Mouse (Mus musculus) hindbrain, embryonic 13.5 days (tissue): Measurements from ENCODE around the gene Tnik. TPM values are rescaled to one million over a fixed set of nuclear protein-coding genes. Genes with fewer than 3 reads are reported as not detected.

Experiments used
- ATAC-seq: fragments of 200-750 bp; cut with Nextera tagmentation; 2 replicates; pipeline ENCODE4 v1.8.0; 2017; ENCODE audit warnings: moderate TSS enrichment; ENCODE audit not compliant: low FRiP score
- H3K27ac ChIP-seq: fragments of 300-500 bp; sonication (generic); 2 replicates; pipeline ENCODE4 v1.5.1; 2015; ENCODE audit warnings: inconsistent platforms, mild to moderate bottlenecking, moderate library complexity
- H3K27me3 ChIP-seq: fragments of 300-500 bp; sonication (generic); 2 replicates; pipeline ENCODE4 v1.6.1; 2015; ENCODE audit warnings: mild to moderate bottlenecking, inconsistent platforms
- H3K36me3 ChIP-seq: fragments of 300-500 bp; sonication (generic); 2 replicates; pipeline ENCODE4 v1.6.1; 2015; ENCODE audit warnings: mild to moderate bottlenecking, inconsistent platforms
- H3K4me1 ChIP-seq: fragments of 300-500 bp; sonication (generic); replicated peaks from 2 replicates; pipeline ENCODE4 v1.6.1; 2015; ENCODE audit warnings: inconsistent platforms
- H3K4me2 ChIP-seq: fragments of 300-500 bp; sonication (generic); 2 replicates; pipeline ENCODE4 v1.6.1; 2015; ENCODE audit warnings: inconsistent platforms, mild to moderate bottlenecking, moderate library complexity
- H3K4me3 ChIP-seq: fragments of 300-500 bp; sonication (generic); 2 replicates; pipeline ENCODE4 v1.5.1; 2015; ENCODE audit warnings: mild to moderate bottlenecking, inconsistent platforms
- H3K9ac ChIP-seq: fragments of 300-500 bp; sonication (generic); 2 replicates; pipeline ENCODE4 v1.6.1; 2015; ENCODE audit warnings: mild to moderate bottlenecking, inconsistent platforms
- H3K9me3 ChIP-seq: fragments of 300-500 bp; sonication (generic); 2 replicates; pipeline ENCODE4 v1.6.1; 2016; ENCODE audit warnings: inconsistent platforms
- WGBS: fragments of 180-500 bp; shearing (Covaris S2); methylation state at CpG from one replicate; pipeline ENCODE4 v1.1.7; 2015; 5-methylcytosine and 5-hydroxymethylcytosine counted together
- polyA plus RNA-seq: library from polyadenylated mRNA; unstranded; fragments of >200 nt; fragmentation: Nextera tagmentation; extraction: Ambion mirVana; gene quantifications from 2 replicates; pipeline ENCODE4 v1.2.1, GENCODE M21; 2015

Gene Tnik
- polyA plus RNA-seq, 1 experiment from 2014 or later, result 73.6 TPM

DNA sequence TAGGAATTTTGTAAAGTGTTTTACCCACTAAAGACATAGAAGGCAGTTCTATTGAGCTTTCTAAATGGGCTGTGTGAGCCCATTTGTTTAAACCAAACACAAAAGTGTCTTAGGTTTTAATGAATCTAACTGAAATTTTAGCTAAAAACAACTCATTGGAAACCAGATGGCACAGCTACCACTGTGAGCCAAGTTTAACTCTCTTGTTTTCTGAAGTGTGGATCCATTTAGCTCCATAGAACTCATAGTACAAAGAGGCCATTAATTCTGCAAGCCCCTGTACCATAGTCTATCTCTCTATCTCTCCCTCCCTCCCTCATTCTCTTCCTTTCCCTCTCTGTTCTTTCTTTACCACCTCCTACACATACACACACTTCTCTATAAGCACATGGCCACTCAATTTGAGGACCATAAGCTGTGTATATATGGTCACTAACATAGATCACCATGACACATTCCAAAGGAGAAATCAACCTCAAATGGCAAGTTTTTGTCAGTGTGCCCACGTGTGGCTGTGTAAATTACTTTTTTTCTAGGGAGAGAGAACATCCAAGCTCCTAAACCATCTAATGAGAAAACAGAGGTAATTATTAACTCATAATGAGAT is 204.2 kb downstream of the Tnik start:
- no peaks in the 10 kb centered on the region for H3K36me3 ChIP-seq
- no peak overlapping the region for H3K4me2 ChIP-seq
- H3K9ac ChIP-seq, result no peak overlapping the region
- H3K4me1 ChIP-seq, result no peaks in the 10 kb centered on the region; the same call in 1 of the 2 replicates
- 55% methylated on average over 1 of the region's 1 CpGs for WGBS
- no peak overlapping the region for H3K4me3 ChIP-seq
- H3K27ac ChIP-seq, result no peak overlapping the region
- no peaks in the 10 kb centered on the region for H3K27me3 ChIP-seq
- no peaks in the 10 kb centered on the region for H3K9me3 ChIP-seq
- ATAC-seq, result no peak

DNA sequence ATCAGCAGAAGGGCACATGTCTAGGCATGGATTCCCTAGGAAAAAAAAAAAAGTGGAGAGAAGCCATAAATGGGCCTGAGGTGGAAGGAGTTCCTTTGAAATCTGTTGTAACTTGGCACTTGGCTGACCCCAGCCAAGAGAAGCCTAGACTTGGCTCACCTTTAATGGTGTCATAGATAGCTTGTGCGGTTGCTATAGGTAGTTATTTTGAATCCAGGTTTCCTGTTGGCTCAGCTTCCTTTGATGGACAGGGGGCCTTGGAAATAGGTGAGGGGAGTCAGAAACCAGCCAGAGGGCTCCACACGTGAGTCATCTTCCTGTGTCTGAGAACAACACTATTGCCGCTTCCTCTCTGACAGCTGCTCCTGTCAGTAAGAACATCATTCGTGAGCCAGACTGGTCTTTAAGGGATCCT is 204.9 kb downstream of the Tnik start:
- no peaks in the 10 kb centered on the region for H3K27me3 ChIP-seq
- H3K9me3 ChIP-seq, result no peaks in the 10 kb centered on the region
- 79% methylated on average over 4 of the region's 4 CpGs for whole genome bisulfite sequencing
- no peaks in the 10 kb centered on the region; the same call in 1 of the 2 replicates for H3K4me1 ChIP-seq
- no peaks in the 10 kb centered on the region for H3K36me3 ChIP-seq
- no peak overlapping the region for H3K9ac ChIP-seq
- H3K27ac ChIP-seq, result no peak overlapping the region
- no peak overlapping the region for H3K4me3 ChIP-seq
- H3K4me2 ChIP-seq, result no peak overlapping the region
- no peak for ATAC-seq

DNA sequence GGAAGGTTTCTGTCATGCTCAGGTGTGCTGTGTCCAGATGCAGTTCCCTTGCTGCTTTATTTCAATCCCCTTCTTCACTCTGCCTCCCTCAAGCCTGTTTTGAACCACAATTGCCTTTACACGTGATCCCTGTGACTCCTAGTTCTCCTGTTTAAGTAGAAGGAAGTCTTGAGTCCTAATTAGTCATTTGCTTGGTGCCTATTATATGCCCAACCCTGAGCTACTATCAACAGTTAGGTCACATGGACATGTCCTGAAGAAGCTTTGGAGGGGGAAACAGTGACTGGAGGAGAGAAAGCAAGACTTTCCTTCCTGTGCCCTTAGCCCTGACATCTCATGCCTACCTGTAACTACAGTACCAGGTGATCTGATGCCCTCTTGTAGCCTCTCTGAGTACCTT is 210.4 kb downstream of the Tnik start:
- H3K9ac ChIP-seq, result no peak overlapping the region
- no peaks in the 10 kb centered on the region for H3K36me3 ChIP-seq
- H3K4me2 ChIP-seq, result no peak overlapping the region
- ATAC-seq, result no peak
- H3K27me3 ChIP-seq, result no peaks in the 10 kb centered on the region
- H3K9me3 ChIP-seq, result no peaks in the 10 kb centered on the region
- H3K4me3 ChIP-seq, result no peak overlapping the region
- peaks cover 5% of the 10 kb centered on the region; the same call in 1 of the 2 replicates for H3K4me1 ChIP-seq
- WGBS, result 71% methylated on average over 1 of the region's 1 CpGs
- H3K27ac ChIP-seq, result no peak overlapping the region

DNA sequence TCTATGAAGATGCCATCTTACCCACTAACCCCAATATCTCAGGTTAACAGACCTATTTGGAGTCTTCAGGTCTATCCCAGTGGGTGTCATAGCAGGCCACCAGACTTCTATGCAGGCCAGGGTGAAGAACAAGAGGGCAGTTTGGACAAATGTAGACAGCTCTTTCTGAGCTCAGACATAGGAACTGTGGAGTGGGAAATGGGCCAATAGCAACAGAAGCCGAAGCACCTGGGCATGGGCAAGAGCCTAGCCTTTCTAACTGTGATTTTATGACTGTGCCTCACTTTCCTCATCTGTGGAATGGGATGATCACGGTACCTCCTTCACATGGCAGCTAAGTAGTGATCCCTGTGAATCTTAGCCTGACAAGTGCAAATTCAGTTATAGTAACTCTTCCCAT is 214.4 kb downstream of the Tnik start:
- Histone ChIP-seq H3K4me2 (no peak overlapping the region), H3K9ac (no peak overlapping the region), H3K27ac (no peak overlapping the region), H3K4me1 (peaks cover 19% of the 10 kb centered on the region), H3K9me3 (no peaks in the 10 kb centered on the region), H3K27me3 (no peaks in the 10 kb centered on the region), H3K4me3 (no peak overlapping the region), H3K36me3 (no peaks in the 10 kb centered on the region)
- no peak for ATAC-seq
- WGBS, result 97% methylated on average over 2 of the region's 2 CpGs

DNA sequence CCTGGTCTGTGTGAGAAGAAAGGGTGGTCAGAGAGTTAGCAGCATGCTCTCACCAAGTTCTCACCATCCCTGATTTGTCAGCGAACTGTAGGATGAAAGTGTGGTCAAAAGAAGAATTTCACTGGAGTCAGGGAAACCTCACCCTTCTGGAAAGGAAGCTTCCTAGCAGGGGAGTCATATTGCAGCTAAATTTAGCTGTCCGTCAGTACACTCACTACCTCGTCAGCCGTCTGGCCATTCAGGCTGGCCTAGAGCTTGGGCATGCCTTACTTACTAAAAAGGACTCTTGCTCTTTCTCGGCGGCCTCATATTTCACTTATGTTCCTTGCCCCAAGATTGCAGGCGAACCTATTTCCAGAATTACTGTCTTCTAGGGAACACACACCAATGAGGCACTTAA is 222.7 kb downstream of the Tnik start:
- 88% methylated on average over 7 of the region's 7 CpGs for WGBS
- ATAC-seq, result no peak
- no peak overlapping the region for H3K4me3 ChIP-seq
- H3K36me3 ChIP-seq, result 0 out of 2 replicates have a peak, but pooled peaks cover 4% of the 10 kb centered on the region
- peaks cover 7% of the 10 kb centered on the region; the same call in 1 of the 2 replicates for H3K9me3 ChIP-seq
- no peaks in the 10 kb centered on the region for H3K27me3 ChIP-seq
- H3K4me1 ChIP-seq, result peaks cover 15% of the 10 kb centered on the region
- H3K4me2 ChIP-seq, result no peak overlapping the region
- H3K9ac ChIP-seq, result no peak overlapping the region
- H3K27ac ChIP-seq, result no peak overlapping the region

DNA sequence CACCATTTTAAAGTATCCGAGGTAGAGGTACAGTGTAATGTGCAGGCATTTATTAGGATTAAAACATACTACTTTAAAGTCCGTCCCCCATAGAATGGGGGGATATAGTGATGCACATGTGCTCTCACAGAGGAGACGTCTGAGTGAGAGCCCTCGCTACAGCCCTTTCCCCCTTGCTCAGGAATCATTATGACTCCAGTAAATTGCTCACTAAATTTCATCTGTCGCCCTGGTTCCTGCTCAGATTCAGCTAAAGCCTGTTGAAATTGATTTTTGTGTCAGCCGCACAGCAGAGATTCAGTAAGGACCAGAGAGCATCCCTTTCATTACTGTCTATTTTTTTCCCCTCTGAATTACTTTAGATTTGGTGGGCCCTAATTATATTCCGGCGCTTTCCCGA is 224.4 kb downstream of the Tnik start:
- Histone ChIP-seq H3K9ac (no peak overlapping the region), H3K27me3 (no peaks in the 10 kb centered on the region), H3K4me2 (no peak overlapping the region), H3K4me3 (no peak overlapping the region), H3K27ac (peak overlapping the region; percentile 72), H3K9me3 (peaks cover 7% of the 10 kb centered on the region; the same call in 1 of the 2 replicates), H3K4me1 (peaks cover 26% of the 10 kb centered on the region), H3K36me3 (0 out of 2 replicates have a peak, but pooled peaks cover 4% of the 10 kb centered on the region)
- WGBS, result 67% methylated on average over 9 of the region's 9 CpGs
- peak; percentile 14; the same call in 1 of the 2 replicates for ATAC-seq

DNA sequence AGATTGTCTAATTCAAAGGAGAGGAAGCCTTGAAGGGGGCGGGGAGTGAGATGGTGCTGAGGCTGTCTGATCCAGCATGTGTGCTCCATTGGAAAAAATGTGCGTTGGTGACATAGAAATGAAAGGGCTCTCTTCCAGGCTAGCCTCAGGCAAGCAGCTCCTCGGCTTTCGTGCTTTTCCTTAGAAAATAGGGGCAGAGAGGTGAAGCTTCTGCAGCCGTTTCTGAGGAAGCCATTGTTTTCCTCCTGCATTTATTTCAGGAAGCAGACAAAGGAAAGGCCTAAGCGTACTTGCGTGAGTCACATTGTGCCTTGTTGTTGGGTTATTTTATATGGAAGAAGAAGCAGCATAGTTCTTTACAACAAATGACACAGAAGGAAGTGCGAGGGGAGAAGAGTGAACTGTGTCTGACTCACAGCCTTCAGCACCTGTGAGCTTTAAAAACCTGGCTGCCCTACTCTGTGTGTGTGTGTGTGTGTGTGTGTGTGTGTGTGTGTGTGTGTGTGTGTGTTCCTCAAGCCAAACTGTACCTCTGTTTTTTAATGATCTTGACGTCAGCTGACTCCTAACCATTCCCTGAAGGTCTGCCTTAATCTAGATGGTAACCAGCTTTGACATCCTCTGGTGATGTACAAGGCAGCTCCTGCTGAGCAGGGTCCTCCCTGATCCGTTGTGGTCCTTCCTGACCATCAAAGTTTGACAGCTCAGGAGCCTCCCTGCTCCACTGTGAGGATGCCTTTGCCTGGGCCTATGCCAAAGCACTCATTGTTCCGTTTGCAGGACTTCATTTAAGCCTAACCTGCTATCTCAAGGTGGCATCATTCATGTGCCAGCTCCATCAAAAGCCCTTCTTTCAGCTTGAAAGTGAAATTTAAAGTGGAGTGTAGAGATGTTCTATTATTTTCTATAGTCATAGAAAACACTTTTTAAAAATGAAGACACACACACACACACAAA is 228.3 kb downstream of the Tnik start:
- peaks cover 26% of the 10 kb centered on the region for H3K4me1 ChIP-seq
- peaks cover 3% of the 10 kb centered on the region; the same call in 1 of the 2 replicates for H3K9me3 ChIP-seq
- 23% methylated on average over 11 of the region's 11 CpGs for WGBS
- H3K4me2 ChIP-seq, result no peak overlapping the region
- no peaks in the 10 kb centered on the region for H3K27me3 ChIP-seq
- H3K27ac ChIP-seq, result peak overlapping the region; percentile 84
- peak; percentile 38 for ATAC-seq
- no peak overlapping the region for H3K4me3 ChIP-seq
- H3K36me3 ChIP-seq, result 0 out of 2 replicates have a peak, but pooled peaks cover 4% of the 10 kb centered on the region
- 0 out of 2 replicates have a peak overlapping the region, but pooled peaks have one; percentile 25 for H3K9ac ChIP-seq

DNA sequence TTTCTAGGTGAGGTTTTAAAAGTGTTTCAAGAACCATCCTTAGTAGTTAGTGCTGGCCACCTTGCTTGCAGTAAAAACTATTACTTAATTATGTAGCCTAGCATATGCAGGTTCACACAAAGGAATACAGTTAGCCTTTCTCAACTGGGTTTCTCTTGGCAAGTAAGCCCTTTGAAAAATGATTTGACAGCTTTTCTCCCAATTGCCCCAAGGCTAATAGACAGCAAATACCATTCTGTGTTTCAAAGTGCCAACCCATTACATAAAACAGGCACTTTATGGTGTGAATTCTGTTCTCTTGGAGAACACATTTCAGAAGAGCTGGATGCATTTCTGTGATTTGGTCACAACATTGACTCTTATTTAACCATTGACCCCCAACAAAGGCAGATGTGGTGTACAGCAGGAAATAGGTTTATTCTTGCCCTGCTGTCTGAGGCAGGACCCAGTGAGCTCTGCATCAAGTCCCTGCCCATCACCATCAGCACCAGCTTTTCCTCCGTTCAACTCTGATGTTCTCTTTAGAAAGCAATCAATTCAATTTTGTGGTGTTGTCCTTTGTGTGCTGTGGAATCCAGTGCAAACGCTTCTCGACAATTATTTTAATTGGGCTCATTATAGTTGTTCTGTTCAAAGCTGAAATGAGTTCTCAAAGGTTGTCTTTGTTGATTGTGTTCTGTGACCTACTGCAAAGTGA is 233.9 kb downstream of the Tnik start:
- no peak overlapping the region for H3K4me3 ChIP-seq
- no peak overlapping the region for H3K4me2 ChIP-seq
- H3K9me3 ChIP-seq, result no peaks in the 10 kb centered on the region
- no peak overlapping the region for H3K9ac ChIP-seq
- no peaks in the 10 kb centered on the region for H3K36me3 ChIP-seq
- H3K4me1 ChIP-seq, result peaks cover 6% of the 10 kb centered on the region; the same call in 1 of the 2 replicates
- WGBS, result 63% methylated on average over 3 of the region's 3 CpGs
- H3K27ac ChIP-seq, result peak overlapping the region; percentile 20; the same call in 1 of the 2 replicates
- no peaks in the 10 kb centered on the region for H3K27me3 ChIP-seq
- ATAC-seq, result no peak

DNA sequence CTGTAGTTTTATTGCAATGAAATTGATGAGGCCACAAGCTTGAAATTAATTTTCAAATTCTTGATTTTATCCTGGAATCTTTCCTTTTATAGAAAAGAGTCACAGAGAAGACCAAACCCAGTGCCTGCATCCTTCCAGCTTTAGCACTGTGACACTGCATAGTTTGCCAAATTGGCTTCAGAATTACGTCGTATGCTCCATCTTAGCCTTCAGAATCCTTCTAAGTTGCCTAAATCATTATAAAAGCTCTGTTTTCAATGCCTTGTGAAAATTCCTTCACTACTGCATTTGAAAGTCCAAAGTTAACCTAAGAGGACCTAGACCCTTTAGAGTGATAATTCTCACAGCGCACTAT is 234.5 kb downstream of the Tnik start:
- no peaks in the 10 kb centered on the region for H3K9me3 ChIP-seq
- H3K4me3 ChIP-seq, result no peak overlapping the region
- H3K9ac ChIP-seq, result no peak overlapping the region
- no peak overlapping the region for H3K27ac ChIP-seq
- WGBS, result 95% methylated on average over 3 of the region's 3 CpGs
- H3K36me3 ChIP-seq, result no peaks in the 10 kb centered on the region
- no peak overlapping the region for H3K4me2 ChIP-seq
- ATAC-seq, result no peak
- no peaks in the 10 kb centered on the region for H3K27me3 ChIP-seq
- H3K4me1 ChIP-seq, result peaks cover 6% of the 10 kb centered on the region; the same call in 1 of the 2 replicates

DNA sequence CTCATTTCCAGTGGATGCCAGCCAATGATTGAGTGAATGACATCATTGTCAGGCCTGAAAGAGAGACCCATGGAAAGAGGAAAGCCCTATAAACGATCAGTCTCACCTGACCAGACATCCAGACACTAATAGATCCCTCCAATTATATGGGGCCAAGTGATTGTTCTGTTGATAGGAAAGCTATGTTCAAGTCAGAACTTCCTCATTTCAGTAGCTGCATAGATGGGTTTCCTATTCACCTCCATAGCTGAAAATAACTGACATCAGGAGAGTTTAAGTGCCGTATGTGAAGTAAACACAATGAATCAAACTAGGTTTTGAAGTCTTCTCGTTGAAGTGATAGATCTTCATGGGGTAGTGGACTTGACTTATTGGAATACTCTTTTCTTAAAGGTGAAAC is 239.7 kb downstream of the Tnik start:
- H3K4me2 ChIP-seq, result no peak overlapping the region
- no peak for ATAC-seq
- 88% methylated on average over 3 of the region's 3 CpGs for WGBS
- H3K9me3 ChIP-seq, result no peaks in the 10 kb centered on the region
- no peak overlapping the region for H3K27ac ChIP-seq
- no peak overlapping the region for H3K9ac ChIP-seq
- H3K36me3 ChIP-seq, result peaks cover 5% of the 10 kb centered on the region; the same call in 1 of the 2 replicates
- no peaks in the 10 kb centered on the region for H3K27me3 ChIP-seq
- no peaks in the 10 kb centered on the region for H3K4me1 ChIP-seq
- no peak overlapping the region for H3K4me3 ChIP-seq

DNA sequence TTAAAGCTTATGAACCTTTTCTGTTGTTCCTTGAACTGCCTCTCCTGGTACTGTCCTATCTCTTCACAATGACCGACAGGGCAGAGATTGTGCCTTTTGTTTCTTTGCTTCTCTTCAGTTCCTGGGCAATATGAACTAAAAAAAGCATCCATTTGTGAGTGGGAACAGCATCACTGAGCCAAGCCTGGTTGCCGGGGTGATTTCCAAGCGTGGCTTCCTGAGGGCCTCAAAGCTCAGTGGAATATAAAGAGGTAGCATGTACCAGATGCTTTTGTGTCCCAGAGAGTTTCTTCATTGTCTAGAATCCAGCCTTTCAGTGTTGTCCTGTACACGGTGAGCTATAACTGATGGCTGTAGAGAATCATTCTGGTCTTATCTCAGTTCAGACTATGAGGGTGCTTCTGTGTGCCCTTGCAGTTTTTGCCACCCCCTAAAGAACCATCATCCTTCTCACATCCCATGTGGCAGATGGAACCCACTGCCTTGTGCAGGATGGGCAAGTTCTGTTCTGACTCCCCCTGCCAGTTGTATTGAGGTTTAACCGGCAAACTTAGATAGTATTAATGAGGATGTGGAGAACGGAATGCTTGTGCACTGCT is 246.4 kb downstream of the Tnik start:
- WGBS, result 44% methylated on average over 6 of the region's 6 CpGs
- H3K9ac ChIP-seq, result no peak overlapping the region
- H3K9me3 ChIP-seq, result no peaks in the 10 kb centered on the region
- H3K4me2 ChIP-seq, result no peak overlapping the region
- no peak overlapping the region for H3K4me3 ChIP-seq
- no peaks in the 10 kb centered on the region; the same call in 1 of the 2 replicates for H3K4me1 ChIP-seq
- ATAC-seq, result no peak
- H3K36me3 ChIP-seq, result peaks cover 13% of the 10 kb centered on the region; the same call in 1 of the 2 replicates
- no peaks in the 10 kb centered on the region for H3K27me3 ChIP-seq
- no peak overlapping the region for H3K27ac ChIP-seq
